Comparison of ENCODE assay signal across 21 mouse cellular contexts in the genomic region with DNA sequence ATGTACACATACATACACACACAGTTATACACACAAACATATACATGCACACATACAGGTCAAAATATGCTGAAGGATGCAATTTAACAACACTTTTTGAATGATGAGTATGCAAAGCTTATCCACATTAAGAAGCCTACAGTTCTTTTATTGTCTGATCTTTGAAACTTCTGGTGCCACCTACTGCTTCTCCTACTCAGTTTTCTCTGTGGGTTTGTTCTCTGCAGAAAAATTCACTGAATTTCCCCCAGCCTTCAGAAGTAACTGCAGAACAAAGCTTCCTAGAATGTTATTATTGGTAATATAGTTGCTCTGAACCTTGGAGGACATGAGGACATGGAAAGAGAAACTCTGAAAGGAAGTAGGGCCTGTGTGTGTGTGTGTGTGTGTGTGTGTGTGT.
"Had no signal": no experiment of that assay in that cellular context is flagged by ENCODE, and none has a peak within 500 bp of the region (broad histone marks: within the 10 kb centered on the region; RNA-seq: fewer than 3 reads in every experiment).

No protein-coding gene starts in this region.

- H3K36me3 ChIP-seq: kidney, embryonic 15.5 days; liver, embryonic 13.5 days; midbrain, embryonic 12.5 days; midbrain, embryonic 15.5 days; neural tube, embryonic 12.5 days; neural tube, embryonic 15.5 days; stomach, embryonic 15.5 days had no signal

- DNase-seq: kidney, adult 11 months; kidney, adult 8-10 months; kidney, postnatal 10 days; kidney, postnatal 36 days; layer of hippocampus, adult 9-11 months; liver, embryonic 13.5 days; lung, embryonic 14.5 days; retina, postnatal 1 day; right cerebral cortex, postnatal 4 days; spleen, adult 18-20 months; thymus, adult 18-20 months; thymus, postnatal 14 days; thymus, postnatal 4 days had no signal

- H3K4me2 ChIP-seq: kidney, embryonic 15.5 days; liver, embryonic 13.5 days; lung, embryonic 14.5 days; midbrain, embryonic 12.5 days; midbrain, embryonic 15.5 days; neural tube, embryonic 12.5 days; neural tube, embryonic 15.5 days; stomach, embryonic 15.5 days had no signal

- ATAC-seq: lung, postnatal 0 days; midbrain, embryonic 15.5 days had no signal

- H3K9me3 ChIP-seq: kidney, embryonic 15.5 days; liver, embryonic 13.5 days; midbrain, embryonic 12.5 days; midbrain, embryonic 15.5 days; neural tube, embryonic 12.5 days; neural tube, embryonic 15.5 days; stomach, embryonic 15.5 days had no signal

- H3K4me1 ChIP-seq: kidney, embryonic 15.5 days; liver, embryonic 13.5 days; midbrain, embryonic 12.5 days; midbrain, embryonic 15.5 days; neural tube, embryonic 12.5 days; neural tube, embryonic 15.5 days; stomach, embryonic 15.5 days had no signal

- H3K4me3 ChIP-seq: kidney, embryonic 15.5 days; liver, embryonic 13.5 days; midbrain, embryonic 12.5 days; midbrain, embryonic 15.5 days; neural tube, embryonic 12.5 days; neural tube, embryonic 15.5 days; stomach, embryonic 15.5 days had no signal

- H3K27ac ChIP-seq: kidney, embryonic 15.5 days; liver, embryonic 13.5 days; macrophage; midbrain, embryonic 12.5 days; midbrain, embryonic 15.5 days; neural tube, embryonic 12.5 days; neural tube, embryonic 15.5 days; stomach, embryonic 15.5 days had no signal

- H3K9ac ChIP-seq: kidney, embryonic 15.5 days; liver, embryonic 13.5 days; lung, embryonic 14.5 days; midbrain, embryonic 12.5 days; midbrain, embryonic 15.5 days; neural tube, embryonic 12.5 days; neural tube, embryonic 15.5 days; stomach, embryonic 15.5 days had no signal

- H3K27me3 ChIP-seq: kidney, embryonic 15.5 days; liver, embryonic 13.5 days; midbrain, embryonic 12.5 days; midbrain, embryonic 15.5 days; neural tube, embryonic 12.5 days; neural tube, embryonic 15.5 days; stomach, embryonic 15.5 days had no signal
